Mouse (Mus musculus) adrenal gland (tissue): ENCODE measurements around the gene Tfpi2.

Source experiments
- intact Hi-C: fragments of 180-260 bp; cut with DNase I; formaldehyde crosslinking; loops from one replicate; pipeline ENCODE4 v1.15.1; 2025

Gene Tfpi2

DNA sequence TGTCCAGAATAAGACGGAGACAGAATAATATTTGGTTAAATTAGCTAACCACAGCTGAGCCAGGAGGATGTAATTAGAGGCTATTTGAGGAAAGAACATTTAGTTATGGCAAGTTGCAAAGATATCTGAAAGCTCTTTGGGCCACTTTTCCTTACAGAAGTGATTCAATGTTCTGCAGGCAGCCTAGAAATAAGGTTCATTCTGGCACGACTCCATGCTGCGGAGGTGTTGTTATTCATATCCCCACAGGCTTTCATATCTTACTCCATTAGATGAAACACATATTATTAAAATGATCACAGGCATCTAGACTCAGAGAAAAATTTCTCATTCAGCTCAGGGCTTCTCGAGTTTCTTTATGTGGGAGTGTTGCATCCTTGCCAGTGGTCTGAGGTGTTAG, 65.8 kb downstream of the Tfpi2 start:
- intact Hi-C loops = no loop called here

DNA sequence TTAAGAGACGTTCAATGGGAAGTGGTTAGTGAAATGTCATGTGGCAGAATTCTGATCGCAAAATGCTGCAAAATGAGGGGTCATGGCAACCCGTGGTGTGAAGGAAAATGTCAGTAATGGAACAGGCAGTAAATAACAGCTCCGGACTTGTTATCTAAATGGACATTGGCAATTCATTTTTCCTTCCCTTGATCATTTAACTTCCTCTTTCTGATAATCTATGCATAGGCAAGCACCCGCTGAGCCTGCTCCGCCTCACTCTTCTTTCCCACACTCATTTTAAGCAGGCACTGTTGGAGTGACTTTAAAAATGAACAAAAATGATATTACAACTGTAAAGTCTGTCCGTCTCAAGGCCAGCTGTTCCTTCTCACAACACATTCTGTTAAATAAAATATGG, 72.7 kb downstream of the Tfpi2 start:
- intact Hi-C loops = no loop called here
